Mouse (Mus musculus): ENCODE results near the gene Stox2. TPM values are rescaled to one million over a fixed set of nuclear protein-coding genes. Genes with fewer than 3 reads are reported as not detected.

Gene Stox2
- polyA plus RNA-seq, 1 experiment from 2014 or later, result 18.5 TPM

- DNase-seq (ENCODE audit: low spot score) (no peak), ATAC-seq (ENCODE audit: insufficient number of reproducible peaks, low FRiP score, low TSS enrichment, low read depth) (no peak)
- Histone ChIP-seq H3K4me1 (ENCODE audit: control insufficient read depth, insufficient read depth, low read length) (no peaks in the 10 kb centered on the region), H3K4me2 (ENCODE audit: low read depth, severe bottlenecking) (no peak overlapping the region), H3K36me3 (ENCODE audit: control insufficient read depth, insufficient read depth, low read length) (no peaks in the 10 kb centered on the region), H3K4me3 (ENCODE audit: low read depth, low read length) (no peak overlapping the region), H3K27ac (replicated peaks; ENCODE audit: low read depth, low read length) (no peak overlapping the region), H3K27me3 (ENCODE audit: control insufficient read depth, insufficient read depth, low read length) (no peaks in the 10 kb centered on the region), H3K9me3 (ENCODE audit: control insufficient read depth, low read length) (no peaks in the 10 kb centered on the region), H3K9ac (ENCODE audit: low read length) (no peak overlapping the region)
- WGBS, result 91% methylated on average over 18 of the region's 18 CpGs
Observed at GRCm38 (mm10) chr8:47181032-47181698, 265.0 kb downstream of the Stox2 start.

DNA sequence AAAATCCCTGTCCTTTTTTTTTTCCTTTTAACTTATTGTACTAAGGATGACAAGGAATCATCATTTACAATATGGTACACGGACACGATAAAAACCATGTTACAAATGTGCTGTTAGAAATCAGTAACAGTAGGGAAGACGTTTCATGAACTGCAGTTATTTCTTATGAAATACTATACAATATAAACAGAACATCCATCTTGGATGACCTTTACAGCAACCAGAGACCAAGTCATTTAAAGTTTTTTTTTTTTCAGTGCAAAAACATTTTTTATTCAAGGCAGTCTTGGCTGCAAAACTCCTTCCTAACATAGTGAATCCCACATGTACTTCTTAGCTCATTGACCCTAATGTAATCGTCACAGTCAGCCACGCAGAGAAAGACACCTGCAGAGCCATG lies 266.0 kb downstream of the Stox2 start:
- Histone ChIP-seq H3K27me3 (ENCODE audit: control insufficient read depth, insufficient read depth, low read length) (no peaks in the 10 kb centered on the region), H3K9ac (ENCODE audit: low read length) (no peak overlapping the region), H3K36me3 (ENCODE audit: control insufficient read depth, insufficient read depth, low read length) (no peaks in the 10 kb centered on the region), H3K4me1 (ENCODE audit: control insufficient read depth, insufficient read depth, low read length) (no peaks in the 10 kb centered on the region), H3K4me3 (ENCODE audit: low read depth, low read length) (no peak overlapping the region), H3K27ac (replicated peaks; ENCODE audit: low read depth, low read length) (no peak overlapping the region), H3K4me2 (ENCODE audit: low read depth, severe bottlenecking) (no peak overlapping the region), H3K9me3 (ENCODE audit: control insufficient read depth, low read length) (no peaks in the 10 kb centered on the region)
- DNase-seq (ENCODE audit: low spot score), result no peak
- no peak for ATAC-seq (ENCODE audit: insufficient number of reproducible peaks, low FRiP score, low TSS enrichment, low read depth)
- 91% methylated on average over 5 of the region's 5 CpGs for WGBS

- no peaks in the 10 kb centered on the region for H3K36me3 ChIP-seq (ENCODE audit: control insufficient read depth, insufficient read depth, low read length)
- no peak overlapping the region for H3K4me2 ChIP-seq (ENCODE audit: low read depth, severe bottlenecking)
- H3K4me3 ChIP-seq (ENCODE audit: low read depth, low read length), result no peak overlapping the region
- DNase-seq (ENCODE audit: low spot score) (no peak), ATAC-seq (ENCODE audit: insufficient number of reproducible peaks, low FRiP score, low TSS enrichment, low read depth) (no peak)
- 87% methylated on average over 2 of the region's 2 CpGs for WGBS
- H3K27me3 ChIP-seq (ENCODE audit: control insufficient read depth, insufficient read depth, low read length), result no peaks in the 10 kb centered on the region
- H3K27ac ChIP-seq (replicated peaks; ENCODE audit: low read depth, low read length), result no peak overlapping the region
- no peak overlapping the region for H3K9ac ChIP-seq (ENCODE audit: low read length)
- H3K4me1 ChIP-seq (ENCODE audit: control insufficient read depth, insufficient read depth, low read length), result no peaks in the 10 kb centered on the region
- no peaks in the 10 kb centered on the region for H3K9me3 ChIP-seq (ENCODE audit: control insufficient read depth, low read length)
Observed at GRCm38 (mm10) chr8:47178785-47179184, 267.4 kb downstream of the Stox2 start.

DNA sequence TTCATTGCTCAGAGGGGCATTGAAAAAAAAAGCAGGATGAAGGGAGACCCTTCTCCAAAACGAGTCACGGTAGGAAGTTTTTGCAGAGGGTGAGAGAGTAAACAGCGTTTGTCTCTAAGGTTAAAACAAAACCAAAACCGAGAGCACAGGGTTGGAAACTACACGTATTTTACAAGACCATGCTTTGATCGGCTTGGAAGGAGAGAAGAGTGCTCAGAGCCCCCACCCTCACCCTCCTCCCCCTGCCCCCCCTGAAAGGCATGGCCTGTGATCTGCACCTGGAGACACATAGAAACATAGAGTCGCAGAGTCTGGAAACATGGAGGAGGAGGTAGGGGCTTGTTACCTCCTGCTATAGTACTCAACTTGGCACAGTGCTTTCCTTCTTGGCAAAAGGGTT lies 272.3 kb downstream of the Stox2 start:
- no peaks in the 10 kb centered on the region for H3K36me3 ChIP-seq (ENCODE audit: control insufficient read depth, insufficient read depth, low read length)
- H3K4me3 ChIP-seq (ENCODE audit: low read depth, low read length), result no peak overlapping the region
- H3K4me1 ChIP-seq (ENCODE audit: control insufficient read depth, insufficient read depth, low read length), result no peaks in the 10 kb centered on the region
- no peak overlapping the region for H3K9ac ChIP-seq (ENCODE audit: low read length)
- 76% methylated on average over 7 of the region's 7 CpGs for WGBS
- H3K4me2 ChIP-seq (ENCODE audit: low read depth, severe bottlenecking), result no peak overlapping the region
- no peak overlapping the region for H3K27ac ChIP-seq (replicated peaks; ENCODE audit: low read depth, low read length)
- ATAC-seq (ENCODE audit: insufficient number of reproducible peaks, low FRiP score, low TSS enrichment, low read depth), result no peak
- no peaks in the 10 kb centered on the region for H3K9me3 ChIP-seq (ENCODE audit: control insufficient read depth, low read length)
- H3K27me3 ChIP-seq (ENCODE audit: control insufficient read depth, insufficient read depth, low read length), result no peaks in the 10 kb centered on the region
- no peak for DNase-seq (ENCODE audit: low spot score)

DNA sequence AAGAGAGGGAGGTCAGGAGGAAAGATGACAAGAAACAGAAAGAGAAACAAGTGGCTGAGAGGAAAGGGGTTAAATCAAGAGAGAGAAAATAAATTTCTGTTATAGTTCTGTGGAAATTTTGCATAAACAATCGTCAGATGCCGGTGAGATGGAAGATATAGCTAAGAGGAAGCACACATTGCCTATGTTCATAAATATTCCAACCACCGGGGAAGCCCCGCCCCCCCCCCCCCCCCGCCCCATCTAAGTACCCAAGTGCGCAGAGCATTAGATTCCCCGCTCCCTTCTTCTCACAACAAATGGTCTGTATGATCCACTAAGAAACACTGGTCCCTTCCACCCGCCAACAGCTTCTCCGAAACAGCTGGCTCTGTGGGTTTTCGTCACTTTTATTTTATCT lies 273.3 kb downstream of the Stox2 start:
- ATAC-seq (ENCODE audit: insufficient number of reproducible peaks, low FRiP score, low TSS enrichment, low read depth) (no peak), DNase-seq (ENCODE audit: low spot score) (no peak)
- Histone ChIP-seq H3K4me1 (ENCODE audit: control insufficient read depth, insufficient read depth, low read length) (no peaks in the 10 kb centered on the region), H3K9me3 (ENCODE audit: control insufficient read depth, low read length) (no peaks in the 10 kb centered on the region), H3K4me3 (ENCODE audit: low read depth, low read length) (no peak overlapping the region), H3K4me2 (ENCODE audit: low read depth, severe bottlenecking) (no peak overlapping the region), H3K36me3 (ENCODE audit: control insufficient read depth, insufficient read depth, low read length) (no peaks in the 10 kb centered on the region), H3K27me3 (ENCODE audit: control insufficient read depth, insufficient read depth, low read length) (no peaks in the 10 kb centered on the region), H3K9ac (ENCODE audit: low read length) (no peak overlapping the region), H3K27ac (replicated peaks; ENCODE audit: low read depth, low read length) (no peak overlapping the region)
- 89% methylated on average over 10 of the region's 10 CpGs for WGBS

GRCm38 (mm10) chr8:47160688-47161087 lies 285.5 kb downstream of the Stox2 start:
- 82% methylated on average over 3 of the region's 3 CpGs for WGBS
- H3K9me3 ChIP-seq (ENCODE audit: control insufficient read depth, low read length), result no peaks in the 10 kb centered on the region
- no peak overlapping the region for H3K9ac ChIP-seq (ENCODE audit: low read length)
- no peak overlapping the region for H3K4me3 ChIP-seq (ENCODE audit: low read depth, low read length)
- H3K36me3 ChIP-seq (ENCODE audit: control insufficient read depth, insufficient read depth, low read length), result no peaks in the 10 kb centered on the region
- H3K27ac ChIP-seq (replicated peaks; ENCODE audit: low read depth, low read length), result no peak overlapping the region
- no peak overlapping the region for H3K4me2 ChIP-seq (ENCODE audit: low read depth, severe bottlenecking)
- no peak for ATAC-seq (ENCODE audit: insufficient number of reproducible peaks, low FRiP score, low TSS enrichment, low read depth)
- H3K27me3 ChIP-seq (ENCODE audit: control insufficient read depth, insufficient read depth, low read length), result no peaks in the 10 kb centered on the region
- no peak for DNase-seq (ENCODE audit: low spot score)
- no peaks in the 10 kb centered on the region for H3K4me1 ChIP-seq (ENCODE audit: control insufficient read depth, insufficient read depth, low read length)

- Histone ChIP-seq H3K9me3 (ENCODE audit: control insufficient read depth, low read length) (no peaks in the 10 kb centered on the region), H3K4me2 (ENCODE audit: low read depth, severe bottlenecking) (no peak overlapping the region), H3K4me3 (ENCODE audit: low read depth, low read length) (no peak overlapping the region), H3K27ac (replicated peaks; ENCODE audit: low read depth, low read length) (no peak overlapping the region), H3K9ac (ENCODE audit: low read length) (no peak overlapping the region), H3K4me1 (ENCODE audit: control insufficient read depth, insufficient read depth, low read length) (no peaks in the 10 kb centered on the region), H3K36me3 (ENCODE audit: control insufficient read depth, insufficient read depth, low read length) (no peaks in the 10 kb centered on the region), H3K27me3 (ENCODE audit: control insufficient read depth, insufficient read depth, low read length) (no peaks in the 10 kb centered on the region)
- no peak for ATAC-seq (ENCODE audit: insufficient number of reproducible peaks, low FRiP score, low TSS enrichment, low read depth)
- WGBS, result 93% methylated on average over 2 of the region's 2 CpGs
- no peak for DNase-seq (ENCODE audit: low spot score)
Observed at GRCm38 (mm10) chr8:47154521-47154920, 291.6 kb downstream of the Stox2 start.

DNA sequence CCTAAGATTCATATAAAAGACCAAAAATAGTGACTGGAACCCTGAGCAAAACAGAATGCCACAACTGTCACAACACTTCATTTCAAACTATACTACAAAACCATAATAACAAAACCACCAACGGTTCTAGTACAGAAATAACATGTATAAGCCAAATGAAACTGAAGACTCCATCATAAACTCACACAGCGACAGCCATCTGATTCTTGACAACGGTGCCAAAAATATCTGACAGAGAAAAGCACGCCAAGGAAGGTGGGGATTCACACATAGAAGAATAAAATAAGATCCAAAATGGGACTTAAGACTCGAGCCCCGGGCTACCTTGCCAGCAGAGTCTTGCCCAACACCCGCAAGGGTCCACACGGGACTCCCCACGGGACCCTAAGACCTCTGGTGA lies 300.9 kb downstream of the Stox2 start:
- Histone ChIP-seq H3K27ac (replicated peaks; ENCODE audit: low read depth, low read length) (no peak overlapping the region), H3K9me3 (ENCODE audit: control insufficient read depth, low read length) (no peaks in the 10 kb centered on the region), H3K27me3 (ENCODE audit: control insufficient read depth, insufficient read depth, low read length) (no peaks in the 10 kb centered on the region), H3K9ac (ENCODE audit: low read length) (no peak overlapping the region), H3K36me3 (ENCODE audit: control insufficient read depth, insufficient read depth, low read length) (no peaks in the 10 kb centered on the region), H3K4me3 (ENCODE audit: low read depth, low read length) (no peak overlapping the region), H3K4me1 (ENCODE audit: control insufficient read depth, insufficient read depth, low read length) (no peaks in the 10 kb centered on the region), H3K4me2 (ENCODE audit: low read depth, severe bottlenecking) (no peak overlapping the region)
- 94% methylated on average over 7 of the region's 9 CpGs for WGBS
- DNase-seq (ENCODE audit: low spot score) (no peak), ATAC-seq (ENCODE audit: insufficient number of reproducible peaks, low FRiP score, low TSS enrichment, low read depth) (no peak)

GRCm38 (mm10) chr8:47136047-47136446 lies 310.1 kb downstream of the Stox2 start:
- Histone ChIP-seq H3K27ac (replicated peaks; ENCODE audit: low read depth, low read length) (no peak overlapping the region), H3K4me1 (ENCODE audit: control insufficient read depth, insufficient read depth, low read length) (peaks cover 6% of the 10 kb centered on the region; the same call in 1 of the 2 replicates), H3K4me2 (ENCODE audit: low read depth, severe bottlenecking) (peak overlapping the region; percentile 34; the same call in 1 of the 2 replicates), H3K9me3 (ENCODE audit: control insufficient read depth, low read length) (no peaks in the 10 kb centered on the region), H3K9ac (ENCODE audit: low read length) (no peak overlapping the region), H3K27me3 (ENCODE audit: control insufficient read depth, insufficient read depth, low read length) (no peaks in the 10 kb centered on the region), H3K4me3 (ENCODE audit: low read depth, low read length) (no peak overlapping the region), H3K36me3 (ENCODE audit: control insufficient read depth, insufficient read depth, low read length) (no peaks in the 10 kb centered on the region)
- no peak for ATAC-seq (ENCODE audit: insufficient number of reproducible peaks, low FRiP score, low TSS enrichment, low read depth)
- 35% methylated on average over 5 of the region's 5 CpGs for WGBS
- no peak for DNase-seq (ENCODE audit: low spot score)

Data from limb, embryonic 11.5 days (tissue).